Mouse (Mus musculus) ES-E14 (cell line): ENCODE measurements around the gene C1qbp. TPM values are rescaled to one million over a fixed set of nuclear protein-coding genes. Genes with fewer than 3 reads are reported as not detected.

Source experiments
- DNase-seq: peaks from one replicate; pipeline ENCODE4 v3.0.0-alpha.2; 2013; ENCODE audit warnings: low read depth, low spot score
- H3K27ac ChIP-seq: 2 replicates; pipeline ENCODE4 v1.5.1; 2012; ENCODE audit warnings: low read depth, mild to moderate bottlenecking, low read length, moderate library complexity, mixed read lengths; ENCODE audit not compliant: poor library complexity, insufficient read depth, severe bottlenecking
- H3K36me3 ChIP-seq: 2 replicates; pipeline ENCODE4 v1.6.1; 2012; ENCODE audit warnings: mild to moderate bottlenecking, low read length, moderate library complexity, mixed read lengths; ENCODE audit not compliant: control insufficient read depth, poor library complexity, insufficient read depth, severe bottlenecking
- H3K4me1 ChIP-seq, 2 experiments: fragments of 150-350 bp in 1 of 2; sonication (generic) in 1 of 2; 2 replicates each; pipeline ENCODE4 v1.6.1; 2012; ENCODE audit warnings: low read length in 2 of 2, mild to moderate bottlenecking in 1 of 2, mixed read lengths in 1 of 2; ENCODE audit not compliant: control insufficient read depth in 2 of 2, insufficient read depth in 2 of 2, poor library complexity in 1 of 2
- H3K4me3 ChIP-seq, 2 experiments: fragments of 150-350 bp in 1 of 2; sonication (generic) in 1 of 2; 2 replicates each; pipeline ENCODE4 v1.5.1; 2012; ENCODE audit warnings: low read length in 2 of 2, low read depth in 1 of 2, mild to moderate bottlenecking in 1 of 2, mixed read lengths in 1 of 2; ENCODE audit not compliant: insufficient read depth in 1 of 2, poor library complexity in 1 of 2, severe bottlenecking in 1 of 2
- H3K9ac ChIP-seq: 2 replicates; pipeline ENCODE4 v1.6.1; 2012; ENCODE audit warnings: low read depth, mild to moderate bottlenecking, low read length, mixed read lengths; ENCODE audit not compliant: poor library complexity, insufficient read depth, severe bottlenecking
- H3K9me3 ChIP-seq: fragments of 150-350 bp; sonication (generic); 2 replicates; pipeline ENCODE4 v1.6.1; 2012; ENCODE audit warnings: low read depth, mild to moderate bottlenecking, low read length; ENCODE audit not compliant: control insufficient read depth, insufficient read depth
- CHD2 ChIP-seq: IDR thresholded peaks from 2 replicates; pipeline ENCODE4 v1.6.1; 2014; ENCODE audit warnings: mild to moderate bottlenecking, low read depth, low read length, inconsistent platforms
- HCFC1 ChIP-seq: IDR thresholded peaks from 2 replicates; pipeline ENCODE4 v1.6.1; 2012; ENCODE audit warnings: low read length, inconsistent platforms, borderline replicate concordance; ENCODE audit not compliant: insufficient read depth
- MAFK ChIP-seq: IDR thresholded peaks from 2 replicates; pipeline ENCODE4 v1.6.1; 2014; ENCODE audit warnings: mild to moderate bottlenecking, low read depth, low read length, inconsistent platforms; ENCODE audit not compliant: insufficient read depth
- ZC3H11A ChIP-seq: IDR thresholded peaks from 2 replicates; pipeline ENCODE4 v1.6.1; 2012; ENCODE audit warnings: low read depth, mild to moderate bottlenecking, inconsistent platforms, low read length, borderline replicate concordance
- ZNF384 ChIP-seq: IDR thresholded peaks from 2 replicates; pipeline ENCODE4 v1.6.1; 2012; ENCODE audit warnings: low read depth, low read length, inconsistent platforms
- in situ Hi-C, 2 experiments: fragments of 600-800 bp; cut with MboI; formaldehyde crosslinking; loops; one replicate each; pipeline ENCODE4 v1.15.1; 2025; ENCODE audit warnings: low sequenced_read_pairs in 2 of 2, inconsistent platforms in 1 of 2; ENCODE audit not compliant: unreplicated experiment in 2 of 2
- total RNA-seq: library from RNA; depleted of rRNA; stranded (reverse); fragments of 300-350 nt; gene quantifications from 2 replicates; pipeline ENCODE4 v1.2.3, GENCODE M21; 2012; rRNA removed

C1qbp gene
- total RNA-seq, 1 experiment: 139 TPM

DNA sequence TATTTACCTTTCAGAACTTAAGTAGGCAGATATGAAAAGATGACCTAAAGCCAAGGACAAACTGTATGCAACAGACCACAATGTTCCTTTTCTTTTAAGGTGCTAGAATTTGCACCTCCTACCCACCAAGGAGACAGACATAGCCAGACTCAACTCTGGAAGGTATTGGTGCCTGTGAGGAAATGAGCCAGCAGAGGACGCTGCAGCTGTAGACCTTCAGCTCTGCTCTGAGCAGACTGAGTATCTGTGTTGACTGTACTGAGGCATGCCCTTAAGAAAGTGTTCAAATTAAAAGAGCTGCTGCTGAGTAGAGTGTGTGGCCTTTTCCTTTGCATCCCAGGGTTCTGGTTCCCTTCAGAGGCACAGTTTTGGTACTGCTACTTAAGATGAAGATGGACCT lies 40.2 kb downstream of the C1qbp start:
- peaks cover 35% of the 10 kb centered on the region for H3K36me3 ChIP-seq
- DNase-seq: no peak
- TF ChIP-seq ZC3H11A (no peak), HCFC1 (no peak)
- H3K4me3 ChIP-seq: no peak overlapping the region
- no peaks in the 10 kb centered on the region for H3K9me3 ChIP-seq
- no peak overlapping the region for H3K9ac ChIP-seq
- no peaks in the 10 kb centered on the region for H3K4me1 ChIP-seq
- H3K27ac ChIP-seq: no peak overlapping the region
- in situ Hi-C loops: no loop called here

DNA sequence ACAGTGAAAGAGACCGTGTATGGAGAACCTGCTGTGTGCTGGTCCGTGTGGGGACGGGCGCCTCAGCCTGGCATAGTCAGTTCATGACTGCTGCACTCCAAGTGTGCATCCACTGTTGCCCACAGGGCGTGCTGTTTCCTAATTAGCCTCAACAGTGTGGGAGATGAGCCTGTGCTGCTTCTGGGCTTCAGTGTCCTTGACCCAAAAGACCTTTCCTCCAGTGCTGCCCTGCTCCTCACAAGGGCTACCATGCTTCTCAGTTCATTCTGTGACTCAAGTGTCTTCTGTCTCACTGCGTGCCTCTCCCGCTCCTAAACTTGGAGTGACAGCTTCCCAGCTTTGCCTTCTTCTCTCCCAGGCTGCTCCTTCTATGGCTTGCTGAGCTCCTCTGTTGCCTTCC lies 47.5 kb downstream of the C1qbp start:
- Histone ChIP-seq H3K9me3 (no peaks in the 10 kb centered on the region), H3K9ac (no peak overlapping the region), H3K36me3 (peaks cover 19% of the 10 kb centered on the region), H3K4me3 (no peak overlapping the region), H3K27ac (no peak overlapping the region), H3K4me1 (no peaks in the 10 kb centered on the region)
- in situ Hi-C loops: no loop called here
- DNase-seq: no peak
- TF ChIP-seq ZNF384 (no peak), MAFK (no peak), ZC3H11A (no peak), CHD2 (no peak), HCFC1 (no peak)

DNA sequence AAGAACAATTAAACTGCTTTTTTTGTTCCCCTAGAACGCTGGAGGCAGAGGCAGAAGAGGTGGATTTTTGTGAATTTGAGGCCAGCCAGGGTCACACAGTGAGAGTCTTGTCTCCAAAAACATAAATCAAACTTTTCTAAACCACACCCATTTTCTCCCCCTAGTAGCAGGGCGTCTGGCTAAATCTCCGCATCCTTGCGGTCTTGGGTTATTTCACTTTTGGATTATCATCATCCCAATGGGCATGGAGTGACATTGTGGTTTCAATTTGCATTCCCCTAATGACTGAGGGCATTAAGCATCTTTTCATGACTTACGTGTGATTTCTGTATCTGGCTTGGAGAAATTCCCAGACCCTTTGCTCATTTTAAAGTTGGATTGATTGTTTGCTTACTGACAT lies 51.4 kb downstream of the C1qbp start:
- no peaks in the 10 kb centered on the region for H3K9me3 ChIP-seq
- in situ Hi-C loops: no loop called here
- no peak overlapping the region for H3K27ac ChIP-seq
- TF ChIP-seq CHD2 (no peak), ZC3H11A (no peak), ZNF384 (no peak), MAFK (no peak), HCFC1 (no peak)
- no peak overlapping the region for H3K9ac ChIP-seq
- no peak for DNase-seq
- peaks cover 14% of the 10 kb centered on the region for H3K36me3 ChIP-seq
- no peak overlapping the region for H3K4me3 ChIP-seq
- no peaks in the 10 kb centered on the region for H3K4me1 ChIP-seq

Other genes starting within 250 kb of the C1qbp start
- 1.4 and 2.1 TPM in 2 replicates for gene Zfp3, start 218.8 kb downstream of the C1qbp start, total RNA-seq
- not detected in 2 replicates for gene Scimp, start 170.4 kb downstream of the C1qbp start, total RNA-seq
- 29.0 and 38.8 TPM in 2 replicates for gene Rabep1, start 138.2 kb downstream of the C1qbp start, total RNA-seq
- gene Nup88, start 13.1 kb downstream of the C1qbp start, total RNA-seq: 120 and 121 TPM in 2 replicates
- 58.6 and 74.6 TPM in 2 replicates for gene Rpain, start 12.8 kb downstream of the C1qbp start, total RNA-seq
- 29.9 and 32.7 TPM in 2 replicates for gene Dhx33, start 21.4 kb upstream of the C1qbp start, total RNA-seq
- gene Mis12, start 36.6 kb upstream of the C1qbp start, total RNA-seq: 17.5 and 27.0 TPM in 2 replicates
- gene Derl2, start 36.8 kb upstream of the C1qbp start, total RNA-seq: 44.2 and 45.1 TPM in 2 replicates
- gene 6330403K07Rik, start 50.5 kb upstream of the C1qbp start, total RNA-seq: 2.3 and 4.2 TPM in 2 replicates
- gene Nlrp1a, start 161.7 kb upstream of the C1qbp start, total RNA-seq: not detected in 2 replicates
- gene Nlrp1b, start 247.7 kb upstream of the C1qbp start, total RNA-seq: not detected in 2 replicates